Mouse (Mus musculus): ENCODE results near the gene Lamc2.

Lamc2 gene

GRCm38 (mm10) chr1:153185828-153186803 is at the start of gene Lamc2:
Gene Lamc2 (minus strand): TSS chr1:153186447.
- no peak for DNase-seq (ENCODE audit: low read depth, low spot score)

DNA sequence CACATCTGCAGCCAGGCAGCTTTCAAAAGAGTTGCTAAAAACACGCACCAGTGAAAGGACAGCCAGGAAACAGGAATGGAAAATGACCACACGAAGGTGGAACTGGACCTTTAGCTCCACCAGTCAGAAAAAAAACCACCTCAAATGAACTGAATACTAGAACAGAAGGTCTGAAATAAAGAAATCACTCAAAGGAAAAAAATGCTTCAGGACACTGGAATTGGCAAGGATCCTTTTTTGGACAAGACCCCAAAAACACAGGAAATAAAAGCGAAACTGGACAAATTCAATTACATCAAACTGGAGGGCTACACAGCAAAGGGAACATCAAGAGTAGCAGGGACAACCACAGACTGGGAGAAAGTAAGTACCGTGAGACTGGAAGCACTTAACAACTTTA is 49.3 kb upstream of the Lamc2 start:
- DNase-seq (ENCODE audit: low read depth, low spot score), result peak; percentile 65

DNA sequence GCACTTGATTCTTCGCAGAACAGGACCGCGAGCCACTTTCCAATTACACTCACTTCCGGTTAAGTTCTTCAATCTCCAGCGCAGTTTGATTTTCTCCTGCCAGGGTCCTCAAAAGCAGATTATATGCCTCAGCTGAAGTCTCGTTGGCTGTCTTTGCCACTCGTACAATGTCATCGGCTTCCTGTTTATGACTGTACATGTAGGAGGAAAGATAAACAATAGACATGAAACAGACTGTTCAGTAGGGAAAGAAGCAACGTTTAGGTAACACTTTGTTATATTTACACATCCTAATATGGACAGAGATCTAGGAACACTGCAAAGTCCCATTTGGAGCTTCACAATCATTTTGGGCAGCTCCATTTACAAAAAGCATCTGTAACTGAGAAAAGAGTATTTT is 45.4 kb upstream of the Lamc2 start:
- no peak for DNase-seq (ENCODE audit: low read depth, low spot score)

- no peak for DNase-seq (ENCODE audit: low read depth, low spot score)
Observed at GRCm38 (mm10) chr1:153227916-153228315, 41.7 kb upstream of the Lamc2 start.

DNA sequence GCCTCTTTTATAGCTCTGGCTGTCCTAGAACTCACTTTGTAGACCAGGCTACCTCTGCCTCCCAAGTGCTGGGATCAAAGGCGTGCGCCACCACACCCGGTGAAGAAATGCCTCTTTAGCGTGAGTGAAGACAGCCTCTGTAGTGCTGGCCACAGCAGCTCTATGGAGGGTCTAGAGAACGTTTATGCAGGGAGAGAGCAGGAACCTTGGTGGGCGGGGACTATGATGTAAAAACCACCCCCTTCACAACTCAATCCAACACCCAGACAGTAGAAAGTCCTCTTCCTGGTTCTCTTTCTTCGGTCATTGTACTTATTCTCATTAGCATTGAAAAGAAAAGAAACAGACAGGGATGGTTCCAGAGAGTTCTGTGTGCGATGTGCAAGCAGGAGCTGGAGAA is 40.8 kb upstream of the Lamc2 start:
- no peak for DNase-seq (ENCODE audit: low read depth, low spot score)

DNA sequence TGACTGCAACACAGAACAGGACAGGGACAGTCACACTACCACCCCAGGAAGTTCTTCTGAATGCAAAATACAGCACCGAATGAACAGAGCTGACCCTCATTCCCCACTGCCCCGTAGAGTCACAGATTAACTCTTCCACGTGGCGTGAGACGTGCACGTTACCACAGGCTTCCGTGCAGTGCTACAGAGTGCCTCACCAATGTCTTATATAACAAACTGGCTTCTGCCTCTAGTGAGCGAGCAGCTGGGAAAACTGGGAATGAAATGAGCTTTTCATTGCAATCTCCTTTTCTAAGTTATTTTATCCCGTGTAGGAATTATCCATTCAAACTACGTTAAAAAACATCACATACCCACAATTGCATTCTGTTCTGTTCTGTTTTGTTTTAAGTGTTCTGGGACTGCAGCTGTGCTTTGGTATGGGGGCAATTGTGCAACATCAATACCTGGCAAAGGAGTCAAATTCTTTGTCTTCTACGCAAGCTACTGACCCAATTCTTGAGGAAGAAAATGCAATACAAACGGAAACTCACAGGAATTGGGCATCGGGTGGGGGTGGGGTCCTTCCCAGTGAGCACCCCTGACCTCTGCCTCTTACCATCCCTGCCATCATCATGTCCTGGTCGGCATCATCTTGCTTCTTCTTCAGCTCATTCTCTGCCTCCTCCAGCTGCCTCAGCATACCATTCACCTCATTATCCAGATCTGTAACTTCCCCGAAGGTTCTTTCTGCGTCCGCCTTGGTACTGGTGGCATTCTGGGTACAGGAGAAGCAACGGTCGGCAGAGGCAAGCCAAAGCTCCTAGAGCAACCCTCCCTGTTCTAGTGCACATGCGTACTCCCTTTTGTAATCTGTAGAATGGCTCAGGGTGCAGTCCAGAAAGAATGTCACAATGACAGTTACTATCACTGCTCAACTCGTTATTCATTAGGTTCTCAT is 39.8 kb upstream of the Lamc2 start:
- DNase-seq (ENCODE audit: low read depth, low spot score), result peak; percentile 81

DNA sequence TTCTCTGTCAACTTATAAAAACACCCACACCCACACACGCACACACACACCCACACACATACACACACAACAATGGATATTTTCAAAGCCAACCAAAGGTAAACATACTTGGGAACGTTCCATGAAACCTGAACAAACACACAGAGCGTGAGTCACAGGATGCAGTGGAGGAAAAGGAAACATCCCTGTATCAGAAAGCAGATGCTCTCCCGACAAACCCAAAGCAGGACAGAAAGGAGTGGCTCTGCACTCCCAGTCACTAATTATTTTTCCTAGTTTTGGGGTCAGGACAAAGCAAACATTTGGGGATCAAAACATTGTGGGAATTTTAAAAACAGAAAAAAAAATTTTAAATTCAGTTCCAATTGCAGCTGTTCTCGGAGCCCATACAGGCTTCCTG is 38.1 kb upstream of the Lamc2 start:
- DNase-seq (ENCODE audit: low read depth, low spot score), result no peak

DNA sequence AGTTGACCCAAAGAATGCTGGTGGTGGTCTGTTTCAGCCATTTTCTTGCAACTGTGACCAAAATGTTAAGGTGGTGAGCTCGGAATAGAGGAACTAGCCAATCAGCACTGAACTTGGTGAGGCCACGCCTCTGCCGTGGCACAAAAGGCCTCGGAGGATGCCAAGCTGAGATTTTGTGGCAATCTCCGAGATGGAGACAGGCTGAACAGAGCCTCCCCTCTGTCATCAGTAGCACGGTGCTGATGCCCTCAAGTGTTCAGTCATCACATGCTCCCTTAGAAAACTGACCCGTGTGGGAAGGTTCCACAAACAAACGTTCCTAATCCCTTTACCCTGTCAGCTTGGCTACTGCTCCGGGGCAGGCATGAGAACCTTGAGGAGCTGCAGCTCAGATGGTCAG is 33.1 kb upstream of the Lamc2 start:
- no peak for DNase-seq (ENCODE audit: low read depth, low spot score)

GRCm38 (mm10) chr1:153216516-153216915 is 30.3 kb upstream of the Lamc2 start:
- DNase-seq (ENCODE audit: low read depth, low spot score), result no peak

DNA sequence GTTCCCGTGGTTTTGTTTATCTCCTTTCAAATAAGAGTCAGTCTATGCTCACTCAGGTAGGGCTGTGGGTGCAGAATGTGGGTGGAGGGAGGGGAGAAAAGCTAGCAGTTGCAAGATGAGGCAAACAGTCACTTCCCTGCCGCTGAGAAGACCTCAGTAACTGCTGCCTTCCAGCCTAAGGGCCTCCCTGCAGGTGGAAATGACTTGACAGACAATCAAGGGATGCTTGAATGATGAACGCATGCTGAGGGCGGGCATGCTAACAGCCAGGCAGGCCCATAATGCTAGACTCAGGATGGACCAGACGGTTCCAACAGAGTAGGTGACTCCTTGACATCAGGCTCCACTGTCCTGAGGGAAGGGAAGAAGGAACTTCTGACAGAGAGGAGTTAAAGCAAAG is 29.4 kb upstream of the Lamc2 start:
- DNase-seq (ENCODE audit: low read depth, low spot score), result no peak

DNA sequence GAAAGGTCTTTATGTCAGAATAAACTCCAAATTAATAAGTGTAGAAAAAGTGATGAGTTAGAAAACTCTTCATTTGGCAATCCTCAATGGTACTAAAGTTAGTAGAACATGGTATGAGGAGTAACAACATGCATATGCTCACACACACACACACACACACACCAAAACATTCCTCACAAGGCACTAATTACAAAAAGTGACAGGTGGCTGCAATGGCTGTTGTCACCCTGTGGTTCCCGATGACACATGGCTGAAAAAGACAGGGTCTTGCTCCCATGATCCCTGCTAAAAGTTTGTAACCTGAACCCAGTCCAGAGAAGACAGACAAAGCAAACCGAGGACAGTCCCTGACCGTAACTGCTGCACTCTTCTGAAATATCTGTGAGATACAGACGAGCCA is 24.7 kb upstream of the Lamc2 start:
- no peak for DNase-seq (ENCODE audit: low read depth, low spot score)

- DNase-seq (ENCODE audit: low read depth, low spot score), result no peak
Observed at GRCm38 (mm10) chr1:153210198-153210597, 24.0 kb upstream of the Lamc2 start.

DNA sequence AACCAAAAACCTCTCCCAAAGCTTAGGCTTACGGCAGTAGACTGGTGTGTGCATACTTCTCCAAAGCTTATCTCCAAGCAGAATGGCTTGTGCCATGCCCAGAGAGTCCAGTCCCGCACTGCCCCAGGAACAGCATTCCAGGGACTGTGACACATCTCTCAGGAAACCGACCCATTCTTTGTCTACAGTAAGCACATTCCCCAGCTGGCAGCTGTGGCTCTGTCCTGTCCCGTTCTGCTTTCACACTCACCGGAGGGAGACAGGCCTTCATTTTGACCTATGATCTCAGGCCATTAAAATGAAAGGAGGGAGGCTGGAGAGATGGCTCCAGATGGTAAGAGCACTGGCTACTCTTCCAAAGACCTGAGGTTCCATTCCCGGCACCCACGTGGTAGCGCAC is 15.9 kb upstream of the Lamc2 start:
- no peak for DNase-seq (ENCODE audit: low read depth, low spot score)

DNA sequence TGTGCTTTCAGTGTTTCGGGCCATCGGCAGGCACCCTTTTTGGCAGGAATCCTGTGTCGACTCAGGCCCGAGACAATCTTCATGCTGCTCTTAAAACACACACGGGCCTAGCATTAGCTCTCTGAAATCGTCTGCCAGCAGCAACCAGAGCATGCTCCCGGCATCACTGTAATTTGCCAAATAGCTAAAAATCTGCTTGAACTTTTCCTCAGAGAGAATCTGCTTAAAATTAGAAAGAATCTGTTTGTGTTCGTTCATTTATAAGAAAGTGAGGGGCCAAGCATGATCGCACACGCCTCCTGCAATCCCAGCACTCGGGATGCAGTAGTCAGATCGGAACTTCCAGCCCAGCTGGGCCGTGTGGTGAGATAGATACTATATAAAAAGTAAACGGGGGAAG is 15.2 kb upstream of the Lamc2 start:
- DNase-seq (ENCODE audit: low read depth, low spot score), result no peak

DNA sequence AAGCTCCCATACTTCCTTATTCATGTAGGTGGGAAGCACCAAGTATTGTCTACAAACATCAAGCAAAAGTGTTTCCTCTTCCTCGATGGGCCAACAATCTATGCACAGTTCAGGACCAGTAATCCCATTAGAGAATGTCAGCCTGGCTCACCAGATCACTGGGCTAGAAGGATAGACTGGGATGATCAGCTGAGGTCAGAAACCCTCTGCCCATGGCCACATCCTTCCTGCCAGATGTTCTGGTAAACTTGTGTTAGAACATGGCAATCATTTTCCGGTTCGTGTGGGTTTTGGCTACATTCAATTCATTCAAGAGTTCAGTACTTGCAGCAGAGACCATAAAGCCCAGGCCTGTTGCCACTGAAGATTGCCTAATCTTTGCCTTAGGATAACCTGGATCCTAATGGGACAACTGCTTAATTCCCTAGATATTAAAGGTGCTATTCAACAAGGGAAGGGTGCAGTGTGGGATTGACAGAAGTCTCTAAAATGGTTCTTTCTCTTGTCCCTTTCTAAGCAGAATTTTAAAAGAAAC is 11.1 kb upstream of the Lamc2 start:
- no peak for DNase-seq (ENCODE audit: low read depth, low spot score)

DNA sequence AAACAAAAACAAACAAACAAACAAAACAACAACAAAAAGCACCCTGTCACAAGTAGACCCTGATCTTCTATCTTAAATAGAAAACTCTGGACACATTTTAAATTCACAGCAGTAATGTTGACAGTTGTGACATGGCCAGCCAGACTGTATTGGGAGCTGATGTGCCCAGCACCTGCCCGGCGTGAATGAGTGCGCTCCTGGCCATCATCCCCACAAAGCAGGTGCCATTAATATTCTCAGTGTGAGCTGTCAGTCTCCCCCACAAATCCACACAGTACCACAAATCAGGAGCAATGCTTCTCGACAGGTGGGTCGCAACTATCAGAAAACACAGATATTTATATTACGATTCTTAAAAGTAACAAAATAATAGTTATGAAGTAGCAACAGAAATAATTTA is 6.7 kb upstream of the Lamc2 start:
- no peak for DNase-seq (ENCODE audit: low read depth, low spot score)

- DNase-seq (ENCODE audit: low read depth, low spot score), result no peak
Observed at GRCm38 (mm10) chr1:153192379-153192778, 6.1 kb upstream of the Lamc2 start.

DNA sequence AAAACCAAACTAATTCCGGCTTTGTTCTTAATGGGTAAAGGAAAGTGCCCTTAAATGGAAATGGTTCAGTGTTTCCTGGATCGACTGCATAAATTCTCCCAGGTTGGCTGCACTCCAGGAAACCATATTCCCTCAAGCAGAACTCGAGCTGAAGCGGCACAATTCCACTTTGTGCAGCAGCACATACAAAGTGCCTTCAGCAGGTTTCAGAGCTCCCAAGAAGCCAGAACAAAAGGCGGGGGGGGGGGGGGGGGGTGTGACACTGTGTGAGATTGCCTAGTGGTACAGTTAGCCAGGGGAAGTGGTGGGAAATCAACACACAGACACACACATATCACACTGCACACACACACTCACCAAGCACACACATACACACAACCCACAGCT is 5.7 kb upstream of the Lamc2 start:
- peak; percentile 53 for DNase-seq (ENCODE audit: low read depth, low spot score)

DNA sequence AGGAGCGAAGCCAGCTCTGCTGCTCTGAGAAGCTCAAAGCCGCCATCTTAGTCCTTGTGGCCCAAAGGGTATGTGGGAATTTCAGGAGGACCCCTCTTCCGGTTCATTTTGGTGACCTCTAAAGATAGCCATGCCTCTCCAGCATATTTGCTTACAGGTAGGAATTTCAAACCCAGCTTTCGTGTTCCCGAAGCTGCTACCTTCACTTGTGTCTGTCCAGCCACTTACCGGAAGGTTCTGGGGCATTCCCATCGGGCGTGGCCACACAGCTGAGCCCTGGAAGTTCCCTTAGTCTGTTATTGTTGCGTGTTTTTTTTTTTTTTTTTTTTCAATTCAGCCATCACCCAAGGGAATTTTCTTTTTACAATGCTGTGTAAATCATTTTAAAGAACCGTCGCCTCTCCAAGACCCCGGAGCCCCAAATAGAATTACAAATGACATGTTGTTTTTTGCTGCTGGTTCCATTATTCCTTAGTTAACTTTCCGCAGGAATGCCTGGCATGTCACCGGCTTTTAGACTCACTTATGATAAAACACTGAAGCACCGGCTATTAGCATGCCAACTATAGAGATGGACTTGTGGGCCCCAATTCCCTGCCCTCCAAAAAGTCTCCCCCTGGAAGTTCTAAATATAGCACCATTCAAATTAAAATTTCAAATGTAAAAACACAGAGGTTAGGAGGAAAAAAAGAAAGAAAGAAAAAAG is 5.1 kb upstream of the Lamc2 start:
- DNase-seq (ENCODE audit: low read depth, low spot score), result no peak

DNA sequence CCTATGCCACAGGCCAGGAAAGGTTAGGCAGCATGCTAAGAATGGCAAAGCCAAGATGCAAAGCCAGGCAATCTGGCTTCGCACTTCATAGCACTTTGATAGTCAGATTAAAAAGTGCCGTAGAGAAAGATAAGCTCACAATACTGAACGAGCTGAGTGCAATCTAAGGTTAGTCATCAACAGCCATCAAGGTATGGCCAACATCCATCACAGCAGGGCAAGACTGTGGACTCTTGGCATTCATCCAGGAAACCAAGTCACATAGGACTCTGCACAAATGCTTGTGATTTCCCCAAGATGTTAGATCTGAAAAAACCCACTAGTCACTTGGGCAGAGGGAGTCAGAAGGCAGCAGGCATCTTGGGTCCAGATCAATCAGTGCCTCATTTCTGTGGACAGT is 1.8 kb upstream of the Lamc2 start:
- DNase-seq (ENCODE audit: low read depth, low spot score), result no peak

GRCm38 (mm10) chr1:153180586-153181289 is 5.5 kb downstream of the Lamc2 start:
- peak; percentile 62 for DNase-seq (ENCODE audit: low read depth, low spot score)
